Mouse (Mus musculus): Measurements from ENCODE around the gene Tor1aip1.

Gene Tor1aip1

DNA sequence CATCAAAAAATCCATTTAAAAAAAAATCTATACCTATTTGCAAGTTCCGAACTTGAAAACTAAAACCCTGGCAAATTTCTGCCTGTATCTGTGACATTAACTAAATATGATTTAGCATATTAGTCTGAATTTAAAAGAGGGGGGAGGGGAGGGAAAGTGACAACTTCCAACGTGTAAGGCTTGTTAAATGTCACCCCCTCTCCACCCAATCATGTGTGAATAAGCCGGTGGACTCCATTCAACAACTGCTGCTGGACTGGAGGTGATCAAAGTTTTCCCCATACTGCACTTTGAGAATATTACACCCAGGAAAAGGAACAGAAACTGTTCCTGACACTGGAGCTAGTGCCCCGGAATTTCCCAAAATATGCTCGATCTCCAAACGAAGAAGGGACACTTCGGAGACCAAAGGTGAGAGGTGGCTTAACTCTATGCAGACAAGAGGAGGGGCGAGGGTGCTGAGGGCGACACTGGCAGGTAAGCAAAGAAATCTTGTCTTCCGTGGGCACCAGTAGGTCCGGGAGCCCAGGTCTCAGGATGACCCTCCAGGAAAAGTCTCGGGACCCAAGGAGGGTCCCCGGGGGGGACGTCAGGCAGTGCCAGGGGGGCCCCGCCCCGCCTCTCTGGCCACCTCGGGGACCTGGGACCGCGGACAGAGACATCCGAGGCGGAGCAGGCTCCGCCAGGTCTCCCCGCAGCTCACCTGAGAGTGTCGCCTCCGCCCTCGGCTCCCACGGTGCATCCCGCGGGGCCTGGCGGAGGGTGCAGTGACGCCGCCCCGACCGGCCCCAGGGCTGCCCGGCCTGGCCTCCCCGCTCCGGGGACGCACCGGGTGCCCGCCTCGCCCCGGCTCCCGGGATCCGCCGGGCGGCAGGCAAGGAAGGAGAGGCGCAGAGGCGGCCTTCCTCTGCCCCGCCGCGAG lies 63.9 kb downstream of the Tor1aip1 start:
- intact Hi-C loops (cut with DNase I): loop anchor here (10.0 kb wide), 1 partner anchor 52 kb away; no protein-coding TSS in a partner anchor

All from adrenal gland (tissue).